Mouse (Mus musculus) midbrain, embryonic 15.5 days (tissue): ENCODE measurements around the gene Gpr162. TPM values are rescaled to one million over a fixed set of nuclear protein-coding genes. Genes with fewer than 3 reads are reported as not detected.
"Not testable (repeated sequence)": the region's sequence is repeated elsewhere in the genome, so short reads cannot be mapped to it uniquely, and the experiment has no call there.

Source experiments
- ATAC-seq: fragments of 200-750 bp; cut with Nextera tagmentation; replicated peaks from 2 replicates; pipeline ENCODE4 v1.8.0; 2017; ENCODE audit warnings: moderate TSS enrichment
- H3K27ac ChIP-seq: fragments of 300-500 bp; sonication (generic); 2 replicates; pipeline ENCODE4 v1.5.1; 2015; ENCODE audit warnings: mild to moderate bottlenecking, inconsistent platforms
- H3K27me3 ChIP-seq: fragments of 300-500 bp; sonication (generic); replicated peaks from 2 replicates; pipeline ENCODE4 v1.6.1; 2015; ENCODE audit warnings: inconsistent platforms
- H3K36me3 ChIP-seq: fragments of 300-500 bp; sonication (generic); replicated peaks from 2 replicates; pipeline ENCODE4 v1.6.1; 2015; ENCODE audit warnings: inconsistent platforms
- H3K4me1 ChIP-seq: fragments of 300-500 bp; sonication (generic); 2 replicates; pipeline ENCODE4 v1.6.1; 2015; ENCODE audit warnings: inconsistent platforms
- H3K4me2 ChIP-seq: fragments of 300-500 bp; sonication (generic); 2 replicates; pipeline ENCODE4 v1.6.1; 2015; ENCODE audit warnings: inconsistent platforms, mild to moderate bottlenecking, moderate library complexity
- H3K4me3 ChIP-seq: fragments of 300-500 bp; sonication (generic); 2 replicates; pipeline ENCODE4 v1.5.1; 2015; ENCODE audit warnings: mild to moderate bottlenecking, inconsistent platforms
- H3K9ac ChIP-seq: fragments of 300-500 bp; sonication (generic); 2 replicates; pipeline ENCODE4 v1.6.1; 2015; ENCODE audit warnings: mild to moderate bottlenecking, inconsistent platforms
- H3K9me3 ChIP-seq: fragments of 300-500 bp; sonication (generic); 2 replicates; pipeline ENCODE4 v1.6.1; 2016; ENCODE audit warnings: inconsistent platforms
- WGBS: fragments of 180-500 bp; shearing (Covaris S2); methylation state at CpG from one replicate; pipeline ENCODE4 v1.1.7; 2015; ENCODE audit warnings: mixed read lengths; 5-methylcytosine and 5-hydroxymethylcytosine counted together
- polyA plus RNA-seq: library from polyadenylated mRNA; unstranded; fragments of >200 nt; fragmentation: Nextera tagmentation; extraction: Ambion mirVana; gene quantifications from 2 replicates; pipeline ENCODE4 v1.2.1, GENCODE M21; 2015

The Gpr162 gene
- polyA plus RNA-seq, 1 experiment from 2014 or later: 42.0 TPM

- 3% methylated on average over 14 of the region's 14 CpGs for WGBS
- peak overlapping the region; percentile 94 for H3K9ac ChIP-seq
- H3K4me2 ChIP-seq: peak overlapping the region; percentile 87
- peak; percentile 89 for ATAC-seq
- H3K27ac ChIP-seq: peak overlapping the region; percentile 99
- H3K27me3 ChIP-seq: no peaks in the 10 kb centered on the region
- H3K36me3 ChIP-seq: 0 out of 2 replicates have a peak, but pooled peaks cover 4% of the 10 kb centered on the region
- peak overlapping the region; percentile 74 for H3K4me3 ChIP-seq
- H3K4me1 ChIP-seq: peaks cover 50% of the 10 kb centered on the region
- no peaks in the 10 kb centered on the region for H3K9me3 ChIP-seq
Measured at GRCm38 (mm10) chr6:124856321-124856720, 7.5 kb downstream of the Gpr162 start.

GRCm38 (mm10) chr6:124854647-124855046 lies 9.1 kb downstream of the Gpr162 start:
- H3K9me3 ChIP-seq: no peaks in the 10 kb centered on the region
- H3K4me3 ChIP-seq: no peak overlapping the region
- WGBS: 72% methylated on average over 12 of the region's 12 CpGs
- no peak overlapping the region for H3K27ac ChIP-seq
- no peak for ATAC-seq
- H3K36me3 ChIP-seq: 0 out of 2 replicates have a peak, but pooled peaks cover 4% of the 10 kb centered on the region
- H3K9ac ChIP-seq: no peak overlapping the region
- H3K27me3 ChIP-seq: no peaks in the 10 kb centered on the region
- H3K4me2 ChIP-seq: no peak overlapping the region
- peaks cover 33% of the 10 kb centered on the region for H3K4me1 ChIP-seq

GRCm38 (mm10) chr6:124850535-124850934 lies 13.2 kb downstream of the Gpr162 start:
- no peak for ATAC-seq
- WGBS: 60% methylated on average over 8 of the region's 8 CpGs

DNA sequence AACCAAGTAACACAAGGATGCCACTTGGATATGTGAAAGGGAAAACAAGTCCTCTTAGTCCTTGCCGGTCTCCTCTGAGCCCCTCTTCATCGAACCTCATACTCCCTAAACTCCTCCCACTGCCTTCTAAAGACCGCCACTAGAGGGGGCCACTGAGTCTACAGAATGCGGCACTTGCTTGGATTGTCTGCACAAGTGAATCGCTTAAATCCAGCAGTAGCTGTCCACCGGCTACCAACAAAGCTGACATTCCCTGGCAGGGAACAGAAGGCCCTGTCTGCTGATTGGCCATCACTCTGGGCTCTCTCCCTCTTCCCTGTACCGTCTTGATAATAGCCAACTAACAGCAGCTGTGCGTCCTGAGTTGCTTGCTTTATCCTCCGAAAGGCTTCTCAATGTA lies 16.5 kb downstream of the Gpr162 start:
- peak overlapping the region; percentile 80 for H3K27ac ChIP-seq
- peak; percentile 86 for ATAC-seq
- H3K9ac ChIP-seq: 0 out of 2 replicates have a peak overlapping the region, but pooled peaks have one; percentile 22
- no peaks in the 10 kb centered on the region for H3K9me3 ChIP-seq
- peaks cover 6% of the 10 kb centered on the region for H3K4me1 ChIP-seq
- H3K36me3 ChIP-seq: peaks cover 7% of the 10 kb centered on the region; the same call in 1 of the 2 replicates
- H3K4me3 ChIP-seq: no peak overlapping the region
- no peaks in the 10 kb centered on the region for H3K27me3 ChIP-seq
- peak overlapping the region; percentile 34; the same call in 1 of the 2 replicates for H3K4me2 ChIP-seq
- WGBS: 5% methylated on average over 9 of the region's 9 CpGs

More at GRCm38 (mm10) chr6:124850535-124850934, 13.2 kb downstream of the Gpr162 start:
- H3K27ac ChIP-seq: no peak overlapping the region
- no peaks in the 10 kb centered on the region for H3K27me3 ChIP-seq
- 0 out of 2 replicates have a peak, but pooled peaks cover 4% of the 10 kb centered on the region for H3K36me3 ChIP-seq
- no peak overlapping the region for H3K4me3 ChIP-seq
- H3K9me3 ChIP-seq: no peaks in the 10 kb centered on the region
- H3K4me2 ChIP-seq: no peak overlapping the region
- H3K9ac ChIP-seq: no peak overlapping the region
- peaks cover 10% of the 10 kb centered on the region for H3K4me1 ChIP-seq

DNA sequence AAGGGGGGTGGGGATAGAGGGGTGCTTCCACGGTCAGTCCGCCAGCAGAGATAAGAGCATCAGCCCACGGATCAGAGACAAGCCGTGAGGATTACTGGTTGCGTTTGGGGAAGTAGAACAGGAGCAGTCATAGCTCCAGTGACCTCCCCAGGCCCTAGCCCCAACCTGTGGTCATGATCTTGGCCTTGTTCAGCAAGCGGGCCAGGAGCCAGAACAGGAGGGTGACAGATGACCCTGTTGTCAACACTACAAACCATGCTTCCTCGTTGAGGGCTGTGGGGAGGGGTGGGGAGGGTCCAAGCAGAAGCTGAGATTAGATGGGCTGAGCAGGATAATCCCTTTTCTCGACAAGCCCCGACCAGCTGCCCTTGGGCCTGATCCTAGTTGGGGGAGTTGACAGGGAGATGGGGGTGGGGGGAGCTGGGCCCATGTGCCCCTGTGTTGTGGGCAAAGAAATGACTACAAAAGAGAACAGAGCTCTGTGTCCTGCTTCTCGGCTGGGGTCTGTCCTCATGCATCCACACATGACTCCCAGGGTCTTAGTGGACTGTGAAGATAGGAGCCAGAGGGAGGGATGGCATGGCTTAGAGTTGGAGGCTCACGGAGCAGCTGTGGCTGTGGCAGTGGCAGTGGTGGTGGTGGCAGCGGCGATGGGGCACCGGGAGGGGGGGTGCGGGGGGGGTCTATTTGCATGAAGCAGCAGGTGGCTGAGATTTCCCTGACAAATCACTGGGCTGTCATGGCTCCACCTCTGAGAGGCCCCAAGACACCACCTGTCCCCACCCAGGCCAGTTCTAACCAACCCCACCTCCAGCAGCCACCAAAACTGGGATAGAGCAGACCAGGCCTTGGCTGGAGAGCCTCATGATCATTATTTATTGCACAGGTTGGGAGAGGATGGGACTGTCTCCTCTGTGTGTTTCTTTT lies 23.3 kb downstream of the Gpr162 start, which contains the start of gene Gnb3:
Gene Gnb3, minus strand, starts transcription at position 35 of the 927 bp plus-strand sequence.
- peaks cover 6% of the 10 kb centered on the region; the same call in 1 of the 2 replicates for H3K36me3 ChIP-seq
- H3K9me3 ChIP-seq: no peaks in the 10 kb centered on the region
- peaks cover 15% of the 10 kb centered on the region for H3K4me1 ChIP-seq
- no peak within 1 kb of the TSS for H3K4me3 ChIP-seq
- H3K9ac ChIP-seq: peak within 1 kb of the TSS; percentile 14; the same call in 1 of the 2 replicates
- 15% methylated on average over 15 of the region's 15 CpGs for WGBS
- H3K27me3 ChIP-seq: no peaks in the 10 kb centered on the region
- no peak within 1 kb of the TSS for H3K4me2 ChIP-seq
- ATAC-seq: peak; percentile 40
- H3K27ac ChIP-seq: peak within 1 kb of the TSS; percentile 58

GRCm38 (mm10) chr6:124839805-124840204 lies 24.0 kb downstream of the Gpr162 start:
- H3K27ac ChIP-seq: peak overlapping the region; percentile 58
- H3K36me3 ChIP-seq: 0 out of 2 replicates have a peak, but pooled peaks cover under 1% of the 10 kb centered on the region
- H3K9me3 ChIP-seq: no peaks in the 10 kb centered on the region
- H3K27me3 ChIP-seq: no peaks in the 10 kb centered on the region
- H3K4me3 ChIP-seq: no peak overlapping the region
- peaks cover 15% of the 10 kb centered on the region for H3K4me1 ChIP-seq
- H3K4me2 ChIP-seq: no peak overlapping the region
- H3K9ac ChIP-seq: peak overlapping the region; percentile 14; the same call in 1 of the 2 replicates
- 5% methylated on average over 8 of the region's 8 CpGs for WGBS
- ATAC-seq: peak; percentile 18

GRCm38 (mm10) chr6:124836411-124836810 lies 27.4 kb downstream of the Gpr162 start:
- H3K27ac ChIP-seq: no peak overlapping the region
- peaks cover 15% of the 10 kb centered on the region for H3K4me1 ChIP-seq
- no peak overlapping the region for H3K4me3 ChIP-seq
- WGBS: 86% methylated on average over 7 of the region's 7 CpGs
- no peaks in the 10 kb centered on the region for H3K9me3 ChIP-seq
- no peak for ATAC-seq
- H3K4me2 ChIP-seq: no peak overlapping the region
- no peaks in the 10 kb centered on the region for H3K36me3 ChIP-seq
- H3K9ac ChIP-seq: no peak overlapping the region
- H3K27me3 ChIP-seq: no peaks in the 10 kb centered on the region

DNA sequence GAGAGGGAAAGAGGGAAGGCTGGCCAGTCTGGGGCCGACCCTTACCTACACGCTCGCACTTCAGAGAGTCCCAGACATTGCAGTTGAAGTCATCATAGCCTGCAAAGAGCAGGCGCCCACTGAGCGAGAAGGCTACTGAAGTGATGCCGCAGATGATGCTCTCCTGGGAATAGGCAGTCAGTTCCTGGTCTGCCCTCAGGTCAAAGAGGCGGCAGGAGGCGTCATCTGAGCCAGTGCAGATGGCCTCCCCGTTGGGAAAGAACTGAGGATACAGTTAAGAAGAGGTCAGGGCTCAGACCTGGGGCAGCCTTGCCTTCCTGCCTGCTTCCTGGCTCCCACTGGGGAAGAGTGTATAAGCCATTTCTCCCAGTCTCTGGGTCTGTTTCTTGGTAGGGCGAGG lies 28.3 kb downstream of the Gpr162 start:
- no peaks in the 10 kb centered on the region for H3K27me3 ChIP-seq
- 70% methylated on average over 10 of the region's 10 CpGs for WGBS
- H3K27ac ChIP-seq: no peak overlapping the region
- peaks cover 17% of the 10 kb centered on the region for H3K4me1 ChIP-seq
- no peak overlapping the region for H3K9ac ChIP-seq
- H3K4me3 ChIP-seq: no peak overlapping the region
- no peak for ATAC-seq
- H3K9me3 ChIP-seq: no peaks in the 10 kb centered on the region
- H3K36me3 ChIP-seq: no peaks in the 10 kb centered on the region
- no peak overlapping the region for H3K4me2 ChIP-seq

DNA sequence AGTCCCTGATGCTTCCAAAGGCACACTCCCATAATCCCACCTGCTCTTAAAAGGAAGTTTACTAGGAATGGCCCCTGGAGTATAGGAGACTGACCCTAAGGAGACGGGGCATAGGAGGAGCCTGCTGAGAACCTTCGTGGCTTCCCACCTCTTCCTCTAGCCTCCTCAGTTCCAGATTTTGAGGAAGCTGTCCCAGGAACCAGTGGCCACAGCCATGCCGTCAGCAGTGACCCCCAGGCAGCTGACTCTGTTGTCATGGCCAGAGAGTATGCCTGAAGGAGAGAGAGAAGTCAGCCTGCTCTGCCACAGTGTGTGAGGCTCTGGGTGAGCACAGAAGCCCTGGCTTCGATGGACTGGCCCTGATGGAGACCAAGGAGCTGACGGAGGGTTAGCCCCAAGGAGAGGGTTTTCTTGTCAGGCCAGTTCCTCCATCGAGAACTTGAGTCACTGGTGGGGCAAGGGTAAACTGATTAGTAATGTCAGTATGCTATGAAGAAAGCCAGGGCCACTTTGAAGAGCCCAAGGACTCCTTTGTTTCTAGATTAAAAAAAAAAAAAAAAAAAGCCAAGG lies 29.2 kb downstream of the Gpr162 start:
- ATAC-seq: no peak
- Histone ChIP-seq H3K4me3 (no peak overlapping the region), H3K9ac (no peak overlapping the region), H3K9me3 (no peaks in the 10 kb centered on the region), H3K27ac (no peak overlapping the region), H3K27me3 (no peaks in the 10 kb centered on the region), H3K36me3 (no peaks in the 10 kb centered on the region), H3K4me1 (peaks cover 13% of the 10 kb centered on the region), H3K4me2 (no peak overlapping the region)
- WGBS: 81% methylated on average over 6 of the region's 6 CpGs

GRCm38 (mm10) chr6:124831649-124832048 lies 32.1 kb downstream of the Gpr162 start:
- no peak overlapping the region for H3K4me2 ChIP-seq
- H3K4me3 ChIP-seq: no peak overlapping the region
- ATAC-seq: no peak
- H3K27ac ChIP-seq: no peak overlapping the region
- H3K36me3 ChIP-seq: no peaks in the 10 kb centered on the region
- WGBS: 96% methylated on average over 8 of the region's 8 CpGs
- peaks cover 20% of the 10 kb centered on the region for H3K4me1 ChIP-seq
- H3K27me3 ChIP-seq: no peaks in the 10 kb centered on the region
- no peaks in the 10 kb centered on the region for H3K9me3 ChIP-seq
- no peak overlapping the region for H3K9ac ChIP-seq

GRCm38 (mm10) chr6:124831199-124831598 lies 32.6 kb downstream of the Gpr162 start:
- H3K9ac ChIP-seq, H3K27me3 ChIP-seq, H3K4me2 ChIP-seq, H3K27ac ChIP-seq, H3K4me3 ChIP-seq, H3K36me3 ChIP-seq, H3K9me3 ChIP-seq, ATAC-seq: not testable (repeated sequence)
- 95% methylated on average over 4 of the region's 4 CpGs for WGBS
- peaks cover 20% of the 10 kb centered on the region for H3K4me1 ChIP-seq
